Mouse (Mus musculus) gastrocnemius, postnatal 10 days (tissue): ENCODE results near the gene Lhfpl3. TPM values are rescaled to one million over a fixed set of nuclear protein-coding genes. Genes with fewer than 3 reads are reported as not detected.
A peak's percentile ranks its signal among the peaks of the same experiment; 100 is the strongest.

Source experiments
- DNase-seq: peaks from one replicate; pipeline ENCODE4 v3.0.0; 2021; ENCODE audit warnings: mixed read lengths
- total RNA-seq, 2 experiments: library from RNA; stranded (reverse); gene quantifications; 2 replicates each; pipeline ENCODE4 v1.2.3; 2021

The Lhfpl3 gene
- total RNA-seq, 2 experiments from 2014 or later: 0.14 TPM; not detected in 1

GRCm38 (mm10) chr5:23153210-23153609, 407.4 kb downstream of the Lhfpl3 start:
- DNase-seq: no peak

GRCm38 (mm10) chr5:23154439-23154838, 408.6 kb downstream of the Lhfpl3 start:
- DNase-seq: no peak

GRCm38 (mm10) chr5:23165947-23166350, 420.1 kb downstream of the Lhfpl3 start:
- DNase-seq: no peak

GRCm38 (mm10) chr5:23166658-23167057, 420.8 kb downstream of the Lhfpl3 start:
- no peak for DNase-seq

DNA sequence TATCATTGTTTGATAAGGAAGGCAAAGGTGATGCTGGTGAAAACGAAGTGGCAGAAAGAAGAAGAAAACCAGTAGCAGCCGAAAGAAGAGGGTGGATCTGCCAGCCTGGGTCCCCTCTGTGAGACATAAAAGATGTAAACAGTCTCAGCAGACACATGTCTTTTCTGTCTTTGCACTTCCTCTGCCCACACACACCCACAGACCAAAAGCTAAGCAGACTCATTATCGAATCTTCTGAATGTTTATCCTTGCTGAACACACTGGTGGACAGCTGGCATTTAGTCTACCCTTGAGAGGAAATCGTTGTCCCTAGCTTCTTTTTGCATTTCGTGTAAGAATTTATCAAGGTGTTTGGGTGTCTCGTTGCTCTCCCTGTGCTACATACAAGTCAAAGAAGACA, 443.8 kb downstream of the Lhfpl3 start:
- DNase-seq: no peak

DNA sequence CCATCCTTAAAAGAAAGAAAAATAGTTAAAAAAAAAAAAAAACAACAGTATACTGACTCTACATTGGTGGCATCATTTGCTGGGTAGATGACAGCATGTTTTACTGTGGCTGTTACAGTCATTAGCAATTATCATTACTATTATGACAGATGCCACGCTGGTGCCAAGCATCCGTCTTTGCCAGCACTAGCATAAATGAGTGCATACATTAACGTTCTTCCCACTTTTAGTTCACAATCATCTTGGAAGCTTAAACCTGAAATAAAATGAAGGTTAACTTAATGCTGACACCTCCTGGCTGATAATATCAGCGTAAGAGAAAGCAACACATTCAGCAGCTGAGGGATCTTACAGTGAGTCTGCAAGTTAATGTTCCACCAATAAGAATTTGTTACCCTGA, 451.0 kb downstream of the Lhfpl3 start:
- DNase-seq: no peak

DNA sequence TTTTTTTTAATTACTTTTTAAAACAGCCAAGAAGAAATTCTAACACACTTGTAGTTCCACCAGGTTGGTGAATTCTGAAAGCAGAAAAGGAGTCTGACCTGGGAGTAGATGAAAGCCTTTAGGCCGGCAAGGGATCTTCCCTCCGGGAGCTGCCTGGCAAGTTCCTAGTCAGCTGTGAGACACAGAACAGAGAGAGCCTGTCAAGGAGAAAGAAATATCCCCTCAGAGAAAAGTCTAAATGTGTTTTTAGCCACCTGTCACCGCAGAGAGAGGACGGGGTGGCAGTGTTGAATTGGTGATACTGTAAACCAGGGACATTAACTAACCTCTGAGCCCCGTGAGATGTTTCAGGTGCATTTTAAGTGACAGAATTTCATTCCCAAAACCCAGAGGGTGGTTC, 467.2 kb downstream of the Lhfpl3 start:
- DNase-seq: no peak

DNA sequence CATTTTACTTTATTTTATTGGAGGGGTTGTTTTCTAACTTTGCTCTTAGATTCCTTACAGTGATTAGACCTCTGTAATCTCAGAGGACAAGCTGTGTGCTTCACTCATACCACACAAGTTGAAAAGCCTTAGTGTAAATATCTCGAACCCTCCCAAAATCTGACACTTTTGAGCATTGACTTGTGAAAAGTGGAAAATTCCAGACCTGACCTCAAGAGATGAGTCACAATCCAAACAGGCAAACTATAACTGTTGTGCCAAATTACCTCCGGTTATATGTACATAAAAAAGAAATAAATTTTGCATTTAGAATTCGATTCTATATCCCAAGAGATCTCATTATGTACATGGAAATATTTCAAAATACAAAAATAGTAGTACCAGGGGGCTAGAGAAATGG, 468.8 kb downstream of the Lhfpl3 start:
- no peak for DNase-seq

GRCm38 (mm10) chr5:23219655-23220054, 473.8 kb downstream of the Lhfpl3 start:
- no peak for DNase-seq

DNA sequence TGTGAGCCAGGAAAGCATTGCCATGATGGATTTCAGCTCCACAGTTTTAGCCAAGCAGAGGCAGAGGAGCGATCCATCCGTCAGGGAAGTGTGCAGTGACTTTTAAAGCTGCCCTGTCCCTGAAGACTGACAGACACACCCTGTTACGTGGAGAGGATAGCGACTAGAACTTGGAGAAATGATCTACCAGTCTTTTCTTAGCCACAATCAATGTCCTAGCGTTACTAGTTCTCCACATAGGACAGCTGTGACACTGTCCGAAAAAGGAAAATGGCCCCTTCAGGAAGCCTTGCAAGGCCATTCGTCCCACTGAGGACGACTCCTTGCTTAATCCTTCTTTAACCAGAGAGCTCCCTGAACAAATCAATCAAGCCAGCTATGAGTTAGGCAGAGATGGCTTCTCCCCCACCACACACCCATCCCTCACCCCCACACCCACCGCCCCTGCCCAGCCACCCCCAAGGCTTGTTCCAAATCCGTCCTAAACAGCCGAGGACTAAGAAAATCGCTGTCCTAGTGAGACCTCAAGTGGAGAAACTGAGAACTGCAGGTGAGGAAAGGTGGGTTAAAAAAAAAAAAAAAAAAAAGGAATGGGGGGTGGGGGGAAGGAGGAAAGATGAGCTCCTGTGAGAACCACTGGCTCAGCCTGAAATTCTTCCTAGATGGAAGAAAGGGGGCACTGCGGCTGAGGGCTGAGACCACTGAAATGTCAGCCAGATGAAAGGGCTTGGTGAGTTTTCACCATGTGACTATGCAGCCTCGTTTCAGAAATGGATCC, 479.1 kb downstream of the Lhfpl3 start:
- peak; percentile 57 for DNase-seq

GRCm38 (mm10) chr5:23225621-23226020, 479.8 kb downstream of the Lhfpl3 start:
- no peak for DNase-seq

DNA sequence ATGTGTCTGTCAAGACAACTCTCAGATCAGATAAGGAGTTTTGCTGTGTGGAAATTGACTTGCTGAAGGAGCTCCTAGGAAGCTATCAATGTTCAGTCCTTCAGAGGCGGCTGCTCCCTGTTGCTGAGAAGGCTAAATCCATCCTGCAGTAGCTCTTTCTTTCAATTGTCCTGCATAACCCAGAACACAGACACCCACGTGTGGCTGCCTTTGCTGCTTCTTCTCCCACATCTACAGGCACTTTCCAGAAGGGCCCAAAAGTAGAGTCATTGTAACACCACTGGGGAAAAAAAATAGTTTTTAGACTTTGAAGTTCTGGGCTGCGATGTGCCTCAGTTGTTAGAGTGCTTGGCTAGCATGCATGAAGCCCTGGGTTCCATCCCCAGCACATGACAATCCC, 480.9 kb downstream of the Lhfpl3 start:
- no peak for DNase-seq

DNA sequence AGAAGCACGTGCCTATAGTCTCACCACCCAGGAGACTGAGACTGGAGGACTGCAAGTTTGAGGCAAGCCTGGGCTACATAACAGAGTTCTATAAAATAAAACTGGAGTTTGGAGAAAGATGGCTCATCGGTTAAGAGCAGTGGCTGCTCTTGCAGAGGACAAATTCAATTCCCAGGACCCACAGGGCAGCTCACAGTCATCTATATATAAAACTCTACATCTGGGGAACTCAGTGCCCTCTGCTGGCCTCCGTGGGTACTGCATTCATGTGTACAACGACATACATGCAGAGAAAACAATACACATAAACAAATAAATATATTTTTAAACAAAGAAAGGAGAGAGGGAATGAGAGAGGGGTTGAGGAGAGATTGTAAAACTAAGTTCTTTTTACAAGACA, 501.1 kb downstream of the Lhfpl3 start:
- DNase-seq: peak; percentile 45

GRCm38 (mm10) chr5:23247784-23248183, 501.9 kb downstream of the Lhfpl3 start:
- DNase-seq: no peak

GRCm38 (mm10) chr5:23248303-23248702, 502.4 kb downstream of the Lhfpl3 start:
- DNase-seq: no peak

DNA sequence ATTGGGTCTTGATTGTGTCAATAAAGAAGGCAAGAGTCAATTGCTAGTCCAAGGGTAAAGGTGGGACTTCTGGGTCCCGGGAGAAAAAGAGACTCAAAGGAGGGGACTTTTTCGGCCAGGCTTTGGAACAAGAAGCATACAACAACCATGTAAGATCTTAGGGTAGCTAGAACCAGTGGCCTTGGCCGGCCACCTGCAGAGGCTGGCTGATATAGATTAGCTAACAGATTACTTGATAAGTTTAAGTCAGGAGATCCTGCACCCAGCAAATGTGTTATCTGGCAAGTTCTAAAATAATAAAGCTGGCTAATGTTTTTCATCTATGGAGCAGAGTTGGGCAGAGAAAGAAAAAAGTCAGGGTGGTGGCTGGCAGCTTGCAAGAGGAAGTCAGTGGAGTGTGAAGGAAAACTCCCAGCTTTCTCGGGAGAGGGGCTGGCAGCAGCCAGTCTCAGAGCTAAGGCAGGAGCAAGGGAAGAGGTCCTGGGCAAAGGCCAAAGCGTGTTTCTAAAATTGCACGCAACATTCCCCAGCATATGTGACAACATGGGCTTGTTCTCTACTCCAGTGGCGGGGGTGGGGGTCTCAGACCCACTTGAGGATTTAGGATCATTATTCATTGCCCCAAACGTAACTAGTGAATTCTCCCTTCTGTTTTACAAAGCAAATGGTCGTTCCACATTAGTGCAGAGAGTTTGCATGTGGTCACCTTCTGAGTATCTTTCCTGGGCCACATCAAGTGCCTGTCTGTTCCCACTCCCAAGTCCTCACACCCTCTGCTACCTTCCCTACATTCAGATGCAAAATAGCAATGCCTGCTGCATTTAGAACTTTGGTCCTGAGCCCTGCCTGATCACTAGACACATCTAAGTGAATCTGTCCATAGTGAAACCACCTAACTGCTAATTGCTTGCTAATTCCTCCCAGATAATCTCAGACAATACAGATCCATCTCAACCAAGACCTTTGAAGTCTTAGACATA, 504.3 kb downstream of the Lhfpl3 start:
- DNase-seq: no peak

DNA sequence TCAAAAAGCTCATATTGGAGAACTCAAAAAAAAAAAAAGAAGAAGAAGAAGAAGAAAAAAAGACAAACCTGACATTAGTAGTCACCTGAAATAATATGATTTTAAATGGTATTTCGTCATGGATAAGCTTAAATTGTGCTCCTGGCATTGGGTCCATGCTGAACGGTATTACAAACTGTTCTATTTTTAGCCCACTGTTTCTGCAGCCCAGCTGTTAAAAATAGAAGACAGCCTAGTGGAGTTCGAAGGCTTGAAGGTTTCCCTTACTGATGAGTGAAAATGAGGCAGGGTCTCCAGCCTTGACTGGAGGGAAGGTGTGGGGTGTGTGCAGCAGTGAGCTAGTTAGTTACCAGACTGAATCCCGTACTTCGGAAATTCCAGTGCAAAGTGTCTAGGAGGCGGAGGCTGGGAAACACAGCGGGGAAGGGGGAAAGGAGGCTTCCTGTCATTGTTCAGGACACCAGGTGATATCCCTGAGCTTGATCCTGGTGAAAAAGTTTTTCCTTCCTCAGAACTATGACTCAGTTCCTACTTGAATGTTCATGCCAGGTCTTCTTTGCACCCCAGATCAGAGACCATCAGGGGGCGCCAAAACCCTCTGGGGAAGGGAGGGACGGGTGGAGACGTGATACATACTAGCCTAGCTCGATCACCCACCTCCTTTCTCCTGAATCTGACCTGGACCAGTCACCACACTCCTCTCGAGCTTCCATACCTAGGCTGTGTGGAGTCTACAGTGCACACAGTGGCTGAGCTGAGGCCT, 505.8 kb downstream of the Lhfpl3 start:
- DNase-seq: peak; percentile 81

GRCm38 (mm10) chr5:23255816-23256418, 510.1 kb downstream of the Lhfpl3 start:
- DNase-seq: no peak

DNA sequence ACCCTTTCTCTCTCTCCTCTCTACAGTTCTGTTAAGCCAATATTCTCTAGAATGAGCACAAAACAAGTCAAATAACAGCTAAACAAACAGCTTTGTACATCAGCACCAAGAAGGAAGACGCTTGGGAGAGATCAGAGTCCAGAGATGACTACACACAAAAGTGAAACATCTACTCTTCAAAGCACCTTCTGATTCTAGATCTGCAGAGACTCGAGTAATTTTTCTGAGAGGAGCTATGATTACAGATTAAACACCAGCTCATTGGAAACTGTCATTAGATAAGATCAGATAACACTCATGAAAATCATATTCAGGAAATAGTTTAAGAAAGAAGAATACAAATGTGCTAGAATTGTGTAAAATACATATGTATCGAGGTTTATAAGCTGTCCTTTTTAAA, 527.5 kb downstream of the Lhfpl3 start:
- DNase-seq: no peak

DNA sequence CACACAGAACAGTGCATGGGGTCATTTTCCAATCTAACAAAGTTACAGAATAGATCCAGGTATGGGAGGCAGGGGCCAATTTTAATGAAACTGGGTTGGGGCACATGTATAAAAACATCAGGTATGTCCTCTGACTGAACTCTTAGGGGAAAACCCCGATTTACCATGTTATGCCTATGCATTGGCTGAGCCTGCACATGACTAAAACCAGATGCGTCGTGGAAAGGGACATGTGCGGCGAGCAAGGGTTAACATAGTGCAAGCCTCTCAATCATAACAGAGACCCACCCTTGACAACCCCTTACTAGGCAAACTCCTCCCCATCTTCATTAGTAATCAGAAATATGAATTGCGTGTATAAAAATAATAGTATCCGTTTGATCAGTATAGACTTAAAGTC, 533.5 kb downstream of the Lhfpl3 start:
- DNase-seq: no peak

GRCm38 (mm10) chr5:23284884-23285283, 539.0 kb downstream of the Lhfpl3 start:
- DNase-seq: no peak

DNA sequence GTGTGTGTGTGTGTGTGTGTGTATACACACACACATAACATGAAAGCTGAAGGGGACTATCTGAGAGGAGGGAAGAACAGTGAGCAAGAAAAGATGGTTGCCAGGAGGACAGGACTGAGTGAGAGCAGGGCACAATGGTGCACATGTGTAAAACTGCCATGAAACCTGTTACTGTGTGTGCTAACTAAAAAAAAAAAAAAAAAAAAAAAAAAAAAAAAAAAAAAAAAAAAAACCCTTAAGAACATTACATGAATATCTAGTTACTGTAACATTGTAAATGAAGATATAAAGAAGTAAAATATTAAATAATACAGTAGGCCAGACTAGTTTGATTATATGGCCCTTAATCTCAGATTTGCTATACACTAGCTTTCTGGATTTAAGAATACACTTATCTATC, 543.3 kb downstream of the Lhfpl3 start:
- DNase-seq: no peak
